Mouse (Mus musculus) T-helper 2 cell (primary cell): Measurements from ENCODE around the gene Fam84b.
"Not testable (repeated sequence)": the region's sequence is repeated elsewhere in the genome, so short reads cannot be mapped to it uniquely, and the experiment has no call there.

ENCODE experiments used
- in situ Hi-C: fragments of 300-600 bp; cut with MboI, MseI; formaldehyde crosslinking; loops from one replicate; pipeline ENCODE4 v1.15.1; 2025; ENCODE audit warnings: high pct_unique_total_duplicates

Gene Fam84b

DNA sequence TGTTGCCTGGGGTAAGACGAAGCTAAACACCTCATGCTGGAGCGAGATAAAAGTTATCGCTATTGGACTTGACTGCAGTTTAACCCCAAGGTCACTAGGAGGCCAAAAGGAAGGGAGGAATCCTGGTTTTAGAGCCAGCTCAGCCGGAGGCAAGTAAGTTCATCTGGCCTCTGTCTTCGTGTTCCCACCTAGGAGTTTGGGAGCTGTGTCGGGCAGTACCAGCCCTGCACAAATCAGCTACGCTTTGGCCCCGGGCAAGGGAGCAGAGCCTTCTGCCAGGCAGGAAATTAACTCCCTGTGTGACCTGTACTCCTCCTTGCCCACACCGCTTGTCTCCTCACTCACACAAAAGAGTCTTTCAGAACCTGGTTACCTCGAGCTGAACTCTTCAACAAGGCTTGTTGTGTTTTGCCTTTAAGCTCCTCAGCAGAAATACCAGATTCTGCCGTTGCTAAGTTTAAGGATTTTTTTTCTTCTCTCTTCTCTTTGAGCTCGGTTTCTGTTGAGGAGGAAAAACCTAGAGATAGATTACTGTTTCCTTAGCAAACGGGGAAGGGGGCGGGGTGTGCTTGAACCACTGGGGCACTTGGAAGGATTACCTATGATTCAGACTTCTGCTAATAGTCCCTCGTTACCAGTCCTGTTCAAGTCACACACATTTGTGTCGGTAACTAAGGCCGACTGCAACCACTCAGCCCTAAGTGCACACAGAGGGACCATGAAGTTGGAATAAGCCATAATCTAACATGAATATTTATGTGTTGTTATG lies at the start of gene Fam84b:
Gene Fam84b, minus strand, starts transcription at position 548 of the 769 bp plus-strand sequence.
- in situ Hi-C loops = no loop called here

- in situ Hi-C loops = no loop called here
Observed at GRCm38 (mm10) chr15:60898187-60898965, 44.8 kb upstream of the Fam84b start.

GRCm38 (mm10) chr15:60896040-60896439 lies 42.5 kb upstream of the Fam84b start:
- in situ Hi-C loops = no loop called here

- in situ Hi-C loops = no loop called here
Observed at GRCm38 (mm10) chr15:60892976-60893463, 39.4 kb upstream of the Fam84b start.

GRCm38 (mm10) chr15:60888724-60889123 lies 35.1 kb upstream of the Fam84b start:
- in situ Hi-C loops = no loop called here

DNA sequence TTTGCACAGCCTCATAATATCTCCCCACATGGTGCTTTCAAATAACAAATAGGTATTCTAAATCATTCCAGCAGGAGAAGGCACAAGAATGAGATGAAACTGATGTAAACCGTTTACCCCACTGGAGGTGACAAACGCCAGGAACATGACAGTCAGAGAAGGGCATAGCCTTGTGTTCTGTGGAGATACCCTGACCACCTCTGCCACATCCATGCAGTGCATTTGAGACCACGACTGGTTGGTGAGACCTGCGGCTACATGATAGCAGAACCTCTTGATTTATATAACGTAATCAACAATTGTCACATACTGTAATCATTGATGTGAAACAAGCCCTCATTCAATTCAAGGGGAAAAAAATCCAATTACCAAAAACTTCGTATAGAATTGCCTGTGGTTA lies 22.1 kb upstream of the Fam84b start:
- in situ Hi-C loops = no loop called here

DNA sequence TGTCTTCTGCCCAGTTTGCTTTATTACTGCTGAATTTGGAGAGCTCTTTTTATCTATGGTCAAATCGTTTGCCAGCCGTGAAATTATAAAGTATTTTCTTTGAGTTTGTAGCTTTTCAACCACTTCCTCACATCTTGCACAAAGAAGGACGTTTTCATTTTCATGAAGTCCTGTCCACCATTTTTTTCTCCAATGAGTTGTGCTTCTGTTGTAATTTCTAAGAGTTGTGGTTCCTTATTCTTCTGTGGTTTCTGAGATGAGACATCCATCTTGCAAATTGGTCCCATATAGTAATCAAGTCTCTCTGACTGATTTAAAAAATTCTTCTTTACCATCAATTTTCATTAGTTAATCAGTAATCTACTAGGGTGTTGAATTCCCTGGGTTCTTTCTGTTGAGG lies 8.8 kb upstream of the Fam84b start:
- in situ Hi-C loops = no loop called here

DNA sequence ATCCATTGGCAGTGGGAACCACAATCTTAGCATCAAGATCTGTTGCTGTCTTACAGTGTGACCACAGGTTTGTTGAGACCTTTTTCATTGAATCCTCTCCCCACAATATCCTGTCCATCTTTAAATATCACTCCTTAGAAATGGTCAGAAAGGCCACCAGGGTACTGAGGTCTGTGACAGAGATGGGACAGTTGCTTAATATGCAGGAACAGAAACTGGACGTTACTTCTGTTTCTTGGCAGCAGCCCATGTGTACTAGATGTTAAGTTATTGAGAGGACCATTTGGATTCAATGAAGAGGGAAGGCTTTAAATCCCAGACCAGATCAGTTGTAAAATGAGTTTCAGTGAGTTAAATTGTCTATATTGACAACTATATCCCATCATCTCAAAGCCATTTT lies 1.5 kb upstream of the Fam84b start:
- in situ Hi-C loops = no loop called here

DNA sequence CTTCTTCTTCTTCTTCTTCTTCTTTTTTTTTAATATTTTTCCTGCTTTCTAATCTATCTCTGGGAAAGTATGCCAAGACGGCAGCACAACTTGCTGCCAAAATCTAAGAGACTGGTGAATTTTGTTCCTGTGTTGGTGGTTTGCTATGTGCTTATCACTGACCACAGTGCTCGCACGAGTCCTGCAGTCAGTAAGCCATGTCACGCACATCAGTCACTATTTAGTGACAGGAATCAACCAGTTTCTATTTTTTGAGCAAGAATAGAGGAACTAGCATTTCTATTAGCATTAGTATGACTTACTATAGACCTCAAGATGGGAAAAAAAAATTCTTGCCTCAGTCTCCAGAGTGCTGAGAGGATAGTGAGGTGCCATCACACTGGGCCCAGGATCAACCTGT lies 573 bp upstream of the Fam84b start:
- in situ Hi-C loops = no loop called here

DNA sequence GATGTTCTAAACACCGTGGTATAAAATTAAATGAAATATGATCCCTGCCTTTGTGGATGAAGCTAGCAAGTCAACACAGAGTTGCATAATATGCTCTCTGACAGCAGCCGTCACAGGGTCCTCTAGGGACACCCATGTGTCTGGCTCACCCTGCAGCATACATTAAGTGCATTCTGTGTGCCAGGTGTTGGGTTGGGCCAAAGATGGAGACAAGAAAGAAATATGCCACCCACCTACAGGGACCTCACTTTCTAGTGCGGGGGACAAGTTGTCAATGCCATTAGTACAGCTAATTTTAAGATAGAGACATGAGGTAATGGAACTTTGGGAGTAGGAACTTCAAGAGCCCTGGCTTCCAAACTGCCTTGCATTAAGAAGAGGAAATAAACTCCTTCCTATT lies 4.9 kb downstream of the Fam84b start:
- in situ Hi-C loops = no loop called here

- in situ Hi-C loops = no loop called here
Observed at GRCm38 (mm10) chr15:60846291-60846690, 7.3 kb downstream of the Fam84b start.

DNA sequence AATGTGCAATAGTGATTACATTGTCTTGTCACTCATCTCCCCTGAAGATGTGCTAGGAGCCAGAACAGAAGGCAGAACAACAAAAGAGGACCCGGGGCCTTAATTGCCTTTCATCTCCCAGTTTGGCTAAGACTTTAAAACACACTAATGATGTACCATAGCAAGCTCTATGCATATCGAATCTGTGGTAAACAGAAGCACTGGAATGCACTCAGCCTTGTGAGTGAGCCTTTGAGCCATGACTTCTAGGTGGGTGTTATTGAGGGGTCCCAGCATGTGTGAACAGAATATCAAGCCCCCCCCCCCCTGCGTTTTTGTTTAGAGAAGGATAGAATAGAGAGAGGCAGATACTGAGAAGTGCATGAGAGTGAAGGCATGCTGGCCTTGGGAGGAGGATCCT lies 7.7 kb downstream of the Fam84b start:
- in situ Hi-C loops = no loop called here

- in situ Hi-C loops = no loop called here
Observed at GRCm38 (mm10) chr15:60841785-60842184, 11.8 kb downstream of the Fam84b start.

DNA sequence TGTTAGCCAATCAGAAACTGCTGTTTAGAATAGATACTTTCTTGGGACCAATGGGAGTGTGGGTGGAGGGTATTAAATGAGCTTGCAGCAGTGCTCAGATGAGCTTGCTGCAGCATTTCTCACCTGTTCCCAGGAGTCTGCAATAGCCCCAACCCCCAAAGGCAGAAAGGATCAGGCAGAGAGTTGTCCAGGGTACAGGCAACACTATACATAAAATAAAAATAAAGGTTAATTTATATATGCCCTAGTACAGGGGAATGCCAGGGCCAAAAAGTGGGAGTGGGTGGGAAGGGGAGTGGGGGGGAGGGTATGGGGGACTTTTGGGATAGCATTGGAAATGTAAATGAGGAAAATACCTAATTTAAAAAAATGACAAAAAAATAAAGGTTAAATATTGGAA lies 12.3 kb downstream of the Fam84b start:
- in situ Hi-C loops = not testable (repeated sequence)

- in situ Hi-C loops = no loop called here
Observed at GRCm38 (mm10) chr15:60840296-60840670, 13.3 kb downstream of the Fam84b start.

GRCm38 (mm10) chr15:60839539-60840295 lies 13.9 kb downstream of the Fam84b start:
- in situ Hi-C loops = loop anchor here (10.0 kb wide), 1 partner anchor 1225 kb away; no protein-coding TSS in a partner anchor

DNA sequence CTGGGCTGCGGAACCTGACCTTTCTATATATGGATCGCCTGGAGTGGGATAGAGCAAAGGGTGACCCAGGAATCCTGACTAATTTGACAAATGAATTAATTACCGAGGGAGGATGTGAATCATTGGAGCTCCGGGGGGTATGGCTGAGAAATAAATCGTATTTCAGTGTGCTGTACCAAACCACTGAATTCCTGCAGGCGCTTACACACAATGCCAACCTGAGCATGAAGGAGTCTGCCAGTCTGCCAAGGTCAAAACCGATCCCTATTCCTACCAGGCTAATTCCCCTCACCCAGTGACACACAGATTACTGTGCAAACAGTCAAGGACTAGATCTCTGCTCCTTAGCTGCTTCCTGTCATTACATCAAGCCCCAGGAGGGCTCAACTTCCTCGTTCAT lies 15.4 kb downstream of the Fam84b start:
- in situ Hi-C loops = loop anchor here (10.0 kb wide), 1 partner anchor 1223 kb away; no protein-coding TSS in a partner anchor

DNA sequence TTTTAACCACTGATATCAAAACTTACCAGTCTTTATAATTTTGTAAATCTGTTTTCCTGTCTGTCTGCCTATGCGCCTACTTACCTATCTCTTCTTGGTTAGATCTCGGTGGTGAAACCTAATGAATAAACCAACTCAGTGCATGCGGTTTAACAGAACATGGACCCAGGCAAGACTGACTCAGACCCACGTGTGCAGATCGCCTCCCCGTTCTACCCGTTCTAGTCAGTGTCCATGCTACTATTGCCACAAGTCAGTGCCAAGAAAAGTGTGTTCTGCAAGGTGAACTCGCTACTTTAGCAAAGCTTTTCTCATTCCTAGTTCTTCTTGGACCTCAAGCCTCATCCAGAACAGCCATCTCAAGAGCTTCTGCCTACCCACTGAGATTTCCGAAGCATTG lies 15.9 kb downstream of the Fam84b start:
- in situ Hi-C loops = loop anchor here (10.0 kb wide), 1 partner anchor 1223 kb away; no protein-coding TSS in a partner anchor

DNA sequence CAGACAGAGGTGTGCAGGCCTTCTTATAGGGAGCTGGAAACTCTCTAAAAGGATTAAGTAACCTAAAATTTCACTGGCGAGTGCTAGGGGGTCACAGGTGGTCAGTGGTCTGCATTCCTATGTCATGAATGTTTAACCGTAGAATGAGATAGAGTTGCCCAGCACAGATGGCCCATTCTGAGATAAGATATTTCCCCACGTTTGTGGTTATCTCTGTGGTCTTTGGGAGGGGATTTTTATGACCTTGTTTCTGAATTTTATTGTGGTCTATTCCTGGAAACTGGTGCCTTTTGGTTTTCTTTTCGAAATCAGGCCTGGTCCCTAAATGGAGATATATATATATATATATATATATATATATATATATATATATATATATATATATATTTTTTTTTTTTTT lies 17.3 kb downstream of the Fam84b start:
- in situ Hi-C loops = loop anchor here (10.0 kb wide), 1 partner anchor 1222 kb away; no protein-coding TSS in a partner anchor

DNA sequence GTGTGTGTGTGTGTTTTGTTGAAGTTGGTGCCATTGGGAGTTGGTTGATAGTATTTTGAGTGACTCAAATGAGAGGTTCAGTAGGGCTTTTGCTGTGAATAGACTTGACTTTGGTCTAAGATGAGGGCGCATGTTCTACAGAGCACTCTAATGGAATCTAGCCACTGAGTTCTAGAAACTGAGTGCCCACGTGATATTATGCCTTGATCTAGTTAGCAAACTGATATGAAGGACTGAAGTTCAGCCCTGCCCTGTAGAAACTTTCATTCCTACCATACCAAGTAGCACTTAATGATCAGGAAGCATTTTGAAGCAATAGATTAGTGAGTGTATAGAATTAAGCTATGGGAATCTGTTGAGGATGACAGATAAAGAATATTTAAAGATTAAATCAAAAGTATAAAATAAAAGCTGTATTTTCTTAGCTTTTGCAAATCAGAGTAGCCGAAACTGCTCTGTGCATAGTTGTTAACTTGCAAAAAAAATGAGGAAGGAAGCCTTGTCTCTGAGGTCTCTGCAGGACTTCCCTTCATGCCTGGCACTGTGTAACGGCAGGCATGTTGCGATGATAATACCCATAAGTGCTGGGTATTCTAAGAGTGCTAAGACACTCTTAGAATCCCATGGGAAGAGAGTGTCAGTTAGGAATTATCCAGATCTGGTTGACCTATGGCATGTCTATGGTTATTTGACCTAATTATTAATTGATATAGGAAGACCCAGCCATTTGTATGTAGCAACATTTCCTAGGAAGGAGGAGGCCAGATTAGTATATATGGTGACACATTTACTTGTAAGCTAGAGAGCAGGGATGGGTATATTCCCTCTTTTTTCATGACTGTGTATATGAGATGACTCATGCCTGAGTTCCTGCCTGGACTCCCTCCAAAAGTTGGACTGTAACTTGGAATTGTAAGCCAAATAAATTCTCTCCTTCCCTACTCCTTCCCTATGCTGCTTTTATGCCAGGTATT lies 18.7 kb downstream of the Fam84b start:
- in situ Hi-C loops = loop anchor here (10.0 kb wide), 1 partner anchor 1220 kb away; no protein-coding TSS in a partner anchor
